Mouse (Mus musculus) lung, postnatal 0 days (tissue): ENCODE measurements around the gene Prkcz.

Experiments
- CTCF ChIP-seq: IDR thresholded peaks from 2 replicates; pipeline ENCODE4 v1.5.1; 2016; ENCODE audit warnings: antibody characterized with exemption, mild to moderate bottlenecking
- EP300 ChIP-seq: IDR thresholded peaks from 2 replicates; pipeline ENCODE4 v1.6.1; 2016; ENCODE audit warnings: antibody characterized with exemption, mild to moderate bottlenecking, control low read depth

DNA sequence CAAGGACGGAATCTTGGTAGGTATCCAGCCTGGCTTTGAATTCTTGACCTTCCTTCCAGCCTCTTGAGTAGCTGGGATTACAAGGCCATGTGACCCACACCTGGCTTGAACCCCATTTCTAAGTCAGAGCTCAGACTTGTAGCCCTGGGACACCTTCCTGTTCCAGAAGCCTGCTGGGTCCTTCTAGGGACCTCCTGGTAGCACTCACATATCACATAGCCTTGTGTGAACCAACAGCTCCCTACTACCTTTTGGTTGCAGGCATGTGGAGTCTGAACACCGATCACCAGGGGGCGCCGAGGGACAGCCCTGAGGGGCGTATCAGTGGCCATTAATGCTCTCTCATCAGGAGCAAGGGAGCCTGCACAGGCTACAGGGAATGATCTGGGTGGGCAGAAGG is 92.8 kb downstream of the Prkcz start:
- TF ChIP-seq CTCF, result peak; percentile 80
- TF ChIP-seq EP300, result no peak
